Mouse (Mus musculus): ENCODE data around the gene Mgl2. TPM values are rescaled to one million over a fixed set of nuclear protein-coding genes. Genes with fewer than 3 reads are reported as not detected.
A peak's percentile ranks its signal among the peaks of the same experiment; 100 is the strongest.

Mgl2 gene
- polyA plus RNA-seq, 1 experiment from 2014 or later: 6.4 TPM

- Histone ChIP-seq H3K9me3 (ENCODE audit: low read depth, low read length) (no peaks in the 10 kb centered on the region), H3K4me2 (no peak overlapping the region), H3K9ac (no peak overlapping the region), H3K4me3 (ENCODE audit: low read depth, low read length) (no peak overlapping the region), H3K27me3 (ENCODE audit: insufficient read depth, low read length) (no peaks in the 10 kb centered on the region), H3K36me3 (ENCODE audit: insufficient read depth) (no peaks in the 10 kb centered on the region), H3K4me1 (ENCODE audit: insufficient read depth) (no peaks in the 10 kb centered on the region), H3K27ac (ENCODE audit: low read depth) (no peak overlapping the region)
- no peak for ATAC-seq (ENCODE audit: insufficient read depth)
- no peak for TF ChIP-seq CTCF (IDR thresholded peaks at IDR 0.05; ENCODE audit: low read depth)
- DNase-seq: no peak
- WGBS: 91% methylated on average over 4 of the region's 4 CpGs
Observed at GRCm38 (mm10) chr11:70180496-70180895, 50.4 kb downstream of the Mgl2 start.

GRCm38 (mm10) chr11:70185120-70185519, 55.0 kb downstream of the Mgl2 start:
- DNase-seq (peak; percentile 34), ATAC-seq (ENCODE audit: insufficient read depth) (no peak)
- 58% methylated on average over 7 of the region's 7 CpGs for WGBS
- Histone ChIP-seq H3K27me3 (ENCODE audit: insufficient read depth, low read length) (no peaks in the 10 kb centered on the region), H3K4me2 (no peak overlapping the region), H3K4me3 (ENCODE audit: low read depth, low read length) (no peak overlapping the region), H3K27ac (ENCODE audit: low read depth) (no peak overlapping the region), H3K36me3 (ENCODE audit: insufficient read depth) (no peaks in the 10 kb centered on the region), H3K4me1 (ENCODE audit: insufficient read depth) (no peaks in the 10 kb centered on the region), H3K9me3 (ENCODE audit: low read depth, low read length) (no peaks in the 10 kb centered on the region), H3K9ac (no peak overlapping the region)
- no peak for TF ChIP-seq CTCF (IDR thresholded peaks at IDR 0.05; ENCODE audit: low read depth)

Other genes starting within 250 kb of the Mgl2 start
- 6.2 and 7.5 TPM in 2 replicates for gene Kctd11, start 248.9 kb upstream of the Mgl2 start, polyA plus RNA-seq (2014; fragmentation: Nextera tagmentation; extraction: Ambion mirVana)
- 0.38 and 0.83 TPM in 2 replicates for gene Acap1, start 234.8 kb upstream of the Mgl2 start, polyA plus RNA-seq (2014; fragmentation: Nextera tagmentation; extraction: Ambion mirVana)
- 11.3 and 14.1 TPM in 2 replicates for gene 2810408A11Rik, start 229.3 kb upstream of the Mgl2 start, polyA plus RNA-seq (2014; fragmentation: Nextera tagmentation; extraction: Ambion mirVana)
- gene Neurl4, start 229.3 kb upstream of the Mgl2 start, polyA plus RNA-seq (2014; fragmentation: Nextera tagmentation; extraction: Ambion mirVana): 12.5 and 13.1 TPM in 2 replicates
- 67.5 and 78.6 TPM in 2 replicates for gene Gps2, start 216.4 kb upstream of the Mgl2 start, polyA plus RNA-seq (2014; fragmentation: Nextera tagmentation; extraction: Ambion mirVana)
- 1,945 and 2,006 TPM in 2 replicates for gene Eif5a, start 208.4 kb upstream of the Mgl2 start, polyA plus RNA-seq (2014; fragmentation: Nextera tagmentation; extraction: Ambion mirVana)
- 4.7 and 6.1 TPM in 2 replicates for gene Ybx2, start 194.5 kb upstream of the Mgl2 start, polyA plus RNA-seq (2014; fragmentation: Nextera tagmentation; extraction: Ambion mirVana)
- 14.9 and 19.0 TPM in 2 replicates for gene Slc2a4, start 182.1 kb upstream of the Mgl2 start, polyA plus RNA-seq (2014; fragmentation: Nextera tagmentation; extraction: Ambion mirVana)
- gene Cldn7, start 165.6 kb upstream of the Mgl2 start, polyA plus RNA-seq (2014; fragmentation: Nextera tagmentation; extraction: Ambion mirVana): 76.7 and 86.4 TPM in 2 replicates
- 25.4 and 28.3 TPM in 2 replicates for gene Ctdnep1, start 149.2 kb upstream of the Mgl2 start, polyA plus RNA-seq (2014; fragmentation: Nextera tagmentation; extraction: Ambion mirVana)
- gene Elp5, start 147.8 kb upstream of the Mgl2 start, polyA plus RNA-seq (2014; fragmentation: Nextera tagmentation; extraction: Ambion mirVana): 108 and 113 TPM in 2 replicates
- gene Gabarap, start 139.2 kb upstream of the Mgl2 start, polyA plus RNA-seq (2014; fragmentation: Nextera tagmentation; extraction: Ambion mirVana): 444 and 455 TPM in 2 replicates
- 41.1 and 42.8 TPM in 2 replicates for gene Phf23, start 134.6 kb upstream of the Mgl2 start, polyA plus RNA-seq (2014; fragmentation: Nextera tagmentation; extraction: Ambion mirVana)
- 36.2 and 40.8 TPM in 2 replicates for gene Dvl2, start 129.7 kb upstream of the Mgl2 start, polyA plus RNA-seq (2014; fragmentation: Nextera tagmentation; extraction: Ambion mirVana)
- gene Acadvl, start 114.9 kb upstream of the Mgl2 start, polyA plus RNA-seq (2014; fragmentation: Nextera tagmentation; extraction: Ambion mirVana): 57.6 and 58.9 TPM in 2 replicates
- 5.9 and 7.4 TPM in 2 replicates for gene Dlg4, start 113.4 kb upstream of the Mgl2 start, polyA plus RNA-seq (2014; fragmentation: Nextera tagmentation; extraction: Ambion mirVana)
- not detected in 2 replicates for gene Asgr1, start 76.2 kb upstream of the Mgl2 start, polyA plus RNA-seq (2014; fragmentation: Nextera tagmentation; extraction: Ambion mirVana)
- 0.47 and 0.78 TPM in 2 replicates for gene Asgr2, start 37.7 kb upstream of the Mgl2 start, polyA plus RNA-seq (2014; fragmentation: Nextera tagmentation; extraction: Ambion mirVana)
- 0.18 and 1.1 TPM in 2 replicates for gene Clec10a, start 25.9 kb downstream of the Mgl2 start, polyA plus RNA-seq (2014; fragmentation: Nextera tagmentation; extraction: Ambion mirVana)
- 0.23 and 0.63 TPM in 2 replicates for gene Slc16a11, start 82.4 kb downstream of the Mgl2 start, polyA plus RNA-seq (2014; fragmentation: Nextera tagmentation; extraction: Ambion mirVana)
- gene Slc16a13, start 90.7 kb downstream of the Mgl2 start, polyA plus RNA-seq (2014; fragmentation: Nextera tagmentation; extraction: Ambion mirVana): 4.4 and 6.2 TPM in 2 replicates
- gene Bcl6b, start 99.5 kb downstream of the Mgl2 start, polyA plus RNA-seq (2014; fragmentation: Nextera tagmentation; extraction: Ambion mirVana): 30.3 and 30.9 TPM in 2 replicates
- gene 0610010K14Rik, start 107.6 kb downstream of the Mgl2 start, polyA plus RNA-seq (2014; fragmentation: Nextera tagmentation; extraction: Ambion mirVana): 180 and 198 TPM in 2 replicates
- 9.3 and 10.8 TPM in 2 replicates for gene Gm21988, start 109.5 kb downstream of the Mgl2 start, polyA plus RNA-seq (2014; fragmentation: Nextera tagmentation; extraction: Ambion mirVana)
- 135 and 140 TPM in 2 replicates for gene Rnasek, start 109.5 kb downstream of the Mgl2 start, polyA plus RNA-seq (2014; fragmentation: Nextera tagmentation; extraction: Ambion mirVana)
- gene Alox12, start 125.0 kb downstream of the Mgl2 start, polyA plus RNA-seq (2014; fragmentation: Nextera tagmentation; extraction: Ambion mirVana): 6.6 and 6.9 TPM in 2 replicates
- not detected in 2 replicates for gene Alox12e, start 192.3 kb downstream of the Mgl2 start, polyA plus RNA-seq (2014; fragmentation: Nextera tagmentation; extraction: Ambion mirVana)
- gene Alox15, start 221.7 kb downstream of the Mgl2 start, polyA plus RNA-seq (2014; fragmentation: Nextera tagmentation; extraction: Ambion mirVana): 0.18 and 0.50 TPM in 2 replicates

All from lung, embryonic 14.5 days (tissue).